Mouse (Mus musculus) heart, embryonic 16.5 days (tissue): ENCODE measurements around the gene Traf3ip2. TPM values are rescaled to one million over a fixed set of nuclear protein-coding genes. Genes with fewer than 3 reads are reported as not detected.
A peak's percentile ranks its signal among the peaks of the same experiment; 100 is the strongest.

ENCODE experiments used
- ATAC-seq: fragments of 200-750 bp; cut with Nextera tagmentation; replicated peaks from 2 replicates; pipeline ENCODE4 v1.8.0; 2017; ENCODE audit warnings: moderate number of reproducible peaks; ENCODE audit not compliant: insufficient read depth, low FRiP score; ENCODE audit errors: extremely low read depth
- H3K27ac ChIP-seq: fragments of 300-500 bp; sonication (generic); 2 replicates; pipeline ENCODE4 v1.5.1; 2014; ENCODE audit warnings: mild to moderate bottlenecking, low read length, control low read depth, moderate library complexity
- H3K27me3 ChIP-seq: fragments of 300-500 bp; sonication (generic); 2 replicates; pipeline ENCODE4 v1.6.1; 2014; ENCODE audit warnings: low read length, mixed read lengths; ENCODE audit not compliant: control insufficient read depth, insufficient read depth
- H3K36me3 ChIP-seq: fragments of 300-500 bp; sonication (generic); 2 replicates; pipeline ENCODE4 v1.6.1; 2014; ENCODE audit not compliant: control insufficient read depth, insufficient read depth
- H3K4me1 ChIP-seq: fragments of 300-500 bp; sonication (generic); 2 replicates; pipeline ENCODE4 v1.6.1; 2014; ENCODE audit warnings: low read length, mixed read lengths; ENCODE audit not compliant: control insufficient read depth, insufficient read depth
- H3K4me2 ChIP-seq: fragments of 300-500 bp; sonication (generic); 2 replicates; pipeline ENCODE4 v1.6.1; 2014; ENCODE audit warnings: low read depth, mild to moderate bottlenecking, control low read depth, low read length
- H3K4me3 ChIP-seq: fragments of 300-500 bp; sonication (generic); 2 replicates; pipeline ENCODE4 v1.5.1; 2014; ENCODE audit warnings: mild to moderate bottlenecking, control low read depth, low read length
- H3K9ac ChIP-seq: fragments of 300-500 bp; sonication (generic); 2 replicates; pipeline ENCODE4 v1.6.1; 2014; ENCODE audit warnings: low read length, control low read depth
- H3K9me3 ChIP-seq: fragments of 300-500 bp; sonication (generic); replicated peaks from 2 replicates; pipeline ENCODE4 v1.6.1; 2016; ENCODE audit warnings: low read length; ENCODE audit not compliant: control insufficient read depth
- WGBS: fragments of 180-500 bp; shearing (Covaris S2); extraction: QIAGEN DNeasy Blood & Tissue Kit; methylation state at CpG from one replicate; pipeline ENCODE4 v1.1.7; 2014; 5-methylcytosine and 5-hydroxymethylcytosine counted together
- polyA plus RNA-seq: library from polyadenylated mRNA; unstranded; fragments of >200 nt; fragmentation: Nextera tagmentation; extraction: Ambion mirVana; gene quantifications from 2 replicates; pipeline ENCODE4 v1.2.1, GENCODE M21; 2015

Gene Traf3ip2
- polyA plus RNA-seq, 1 experiment from 2014 or later = 10.7 TPM

DNA sequence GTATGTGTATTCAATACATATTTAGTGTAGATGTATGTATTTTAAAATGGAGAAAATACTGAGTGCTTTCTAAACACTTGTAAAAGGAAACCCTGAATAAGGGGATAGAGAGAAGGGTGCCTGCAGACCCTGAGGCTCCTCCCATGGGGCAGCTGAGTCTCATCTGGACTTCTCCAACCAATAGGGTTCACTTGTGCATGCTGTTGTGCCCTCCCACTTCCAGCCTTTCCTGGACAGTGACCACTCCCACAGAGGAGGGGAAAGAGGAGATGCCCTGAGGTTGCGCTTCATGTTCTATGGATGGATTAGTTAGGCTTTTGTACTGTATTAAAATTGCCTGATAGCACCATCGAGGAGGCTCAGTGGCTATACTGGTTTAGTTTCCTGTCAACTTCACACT, 30.3 kb upstream of the Traf3ip2 start:
- no peak for ATAC-seq
- WGBS = 77% methylated on average over 2 of the region's 2 CpGs

DNA sequence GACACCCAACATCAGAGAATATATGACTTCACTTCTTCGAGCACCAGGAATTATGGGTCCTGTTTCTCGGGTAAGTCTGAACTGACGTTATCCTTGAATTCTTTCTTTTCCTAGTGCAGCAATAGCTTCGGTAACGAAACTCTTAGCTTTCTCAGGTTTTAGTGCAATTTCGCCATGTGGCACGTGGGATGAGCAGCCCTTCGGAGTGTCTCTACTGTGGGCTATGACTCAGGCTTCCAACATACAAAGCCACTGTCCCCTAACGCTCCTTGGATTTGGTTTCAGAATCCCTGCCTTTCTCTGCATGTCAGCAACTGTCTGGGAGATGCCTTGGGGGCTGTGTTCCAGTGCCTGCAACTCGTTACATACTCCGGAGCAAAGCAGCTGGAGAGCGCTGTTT, 29.0 kb upstream of the Traf3ip2 start:
- H3K4me2 ChIP-seq = no peak overlapping the region
- H3K4me3 ChIP-seq = no peak overlapping the region
- H3K27ac ChIP-seq = no peak overlapping the region
- no peaks in the 10 kb centered on the region for H3K9me3 ChIP-seq
- peaks cover 10% of the 10 kb centered on the region for H3K4me1 ChIP-seq
- H3K9ac ChIP-seq = no peak overlapping the region
- 88% methylated on average over 12 of the region's 12 CpGs for WGBS
- H3K27me3 ChIP-seq = no peaks in the 10 kb centered on the region
- no peak for ATAC-seq
- H3K36me3 ChIP-seq = no peaks in the 10 kb centered on the region

More for the DNA sequence above, 30.3 kb upstream of the Traf3ip2 start:
- H3K36me3 ChIP-seq = no peaks in the 10 kb centered on the region
- H3K4me1 ChIP-seq = peaks cover 7% of the 10 kb centered on the region
- H3K4me3 ChIP-seq = no peak overlapping the region
- no peak overlapping the region for H3K27ac ChIP-seq
- no peaks in the 10 kb centered on the region for H3K27me3 ChIP-seq
- H3K9ac ChIP-seq = no peak overlapping the region
- H3K9me3 ChIP-seq = no peaks in the 10 kb centered on the region
- H3K4me2 ChIP-seq = no peak overlapping the region

DNA sequence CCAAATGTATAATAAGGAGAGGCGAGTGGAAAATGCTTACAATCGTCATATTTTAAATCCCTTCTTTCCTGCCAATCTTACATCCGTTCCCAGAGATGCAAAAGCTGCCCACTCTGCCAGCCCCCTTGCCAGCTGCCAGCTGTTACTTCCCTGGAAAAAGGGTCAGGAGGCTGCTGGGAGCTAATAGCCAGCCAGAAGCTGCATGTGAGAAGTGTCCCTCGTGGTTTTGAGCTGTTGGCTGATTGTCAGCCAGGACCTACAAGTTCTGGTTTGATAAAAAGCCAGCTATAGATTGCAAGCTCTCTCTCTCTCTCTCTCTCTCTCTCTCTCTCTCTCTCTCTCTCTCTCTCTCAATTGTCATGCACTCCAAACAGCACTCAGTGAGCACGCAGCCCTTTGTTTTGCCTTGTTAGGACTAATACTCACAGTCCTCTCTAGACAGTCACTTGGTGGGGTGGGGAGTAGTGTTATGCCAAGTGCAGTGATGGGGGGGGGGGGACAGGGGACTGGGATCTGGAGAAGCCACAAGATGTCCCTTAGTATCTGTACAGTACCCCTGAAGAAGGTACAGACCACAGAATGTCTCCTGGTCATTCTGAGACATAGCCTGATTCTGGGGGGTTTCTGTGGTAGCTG, 25.3 kb upstream of the Traf3ip2 start:
- 36% methylated on average over 5 of the region's 5 CpGs for WGBS
- ATAC-seq = peak; percentile 67; the same call in 1 of the 2 replicates
- H3K9me3 ChIP-seq = no peaks in the 10 kb centered on the region
- no peak overlapping the region for H3K27ac ChIP-seq
- no peak overlapping the region for H3K4me3 ChIP-seq
- peaks cover 10% of the 10 kb centered on the region for H3K4me1 ChIP-seq
- H3K27me3 ChIP-seq = no peaks in the 10 kb centered on the region
- no peak overlapping the region for H3K4me2 ChIP-seq
- no peaks in the 10 kb centered on the region for H3K36me3 ChIP-seq
- peak overlapping the region; percentile 41; the same call in 1 of the 2 replicates for H3K9ac ChIP-seq

DNA sequence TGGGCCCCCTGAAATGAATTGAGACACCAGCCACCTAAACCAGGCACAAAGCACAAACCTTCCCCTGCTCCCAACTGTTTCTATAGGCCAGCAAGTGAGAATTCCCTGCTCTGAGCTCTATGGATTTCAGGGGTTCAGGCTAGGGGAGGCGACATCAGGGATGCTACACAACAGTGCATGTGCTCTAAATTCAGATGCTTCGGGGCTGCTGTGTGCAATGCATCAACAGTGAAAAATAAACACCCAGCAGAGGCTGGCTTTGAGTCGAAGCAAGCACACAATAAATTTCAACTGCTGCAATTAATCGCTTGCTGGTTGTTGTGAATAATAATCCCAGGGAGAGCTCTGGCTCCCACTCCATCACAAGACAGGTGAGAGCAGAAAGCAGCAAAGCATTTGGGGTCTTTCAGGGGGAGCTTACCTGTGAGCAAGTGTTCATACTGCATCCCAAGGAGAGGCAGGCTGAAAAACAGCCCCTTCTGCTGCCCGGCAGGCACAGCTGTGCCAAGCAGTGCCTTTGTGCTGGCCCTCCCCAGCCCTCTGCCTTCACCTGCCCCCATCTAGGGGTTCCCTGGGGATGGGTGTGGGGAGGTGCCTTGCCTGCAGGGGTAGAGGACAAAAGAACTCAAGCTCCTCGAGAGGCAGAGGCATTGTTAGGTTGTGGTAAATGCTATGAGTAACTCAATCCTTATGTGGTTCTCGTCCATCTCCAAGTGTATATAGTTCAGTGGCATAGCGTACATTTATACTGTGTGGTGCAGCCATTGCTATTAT, 24.6 kb upstream of the Traf3ip2 start:
- Histone ChIP-seq H3K27ac (no peak overlapping the region), H3K27me3 (no peaks in the 10 kb centered on the region), H3K4me3 (no peak overlapping the region), H3K4me1 (peaks cover 10% of the 10 kb centered on the region), H3K9ac (peak overlapping the region; percentile 41; the same call in 1 of the 2 replicates), H3K36me3 (no peaks in the 10 kb centered on the region), H3K9me3 (peaks cover 3% of the 10 kb centered on the region; the same call in 1 of the 2 replicates), H3K4me2 (no peak overlapping the region)
- 79% methylated on average over 8 of the region's 8 CpGs for WGBS
- no peak for ATAC-seq

GRCm38 (mm10) chr10:39589765-39590546, 22.8 kb upstream of the Traf3ip2 start:
- Histone ChIP-seq H3K9me3 (peaks cover 12% of the 10 kb centered on the region), H3K4me1 (peaks cover 10% of the 10 kb centered on the region), H3K27ac (no peak overlapping the region), H3K9ac (no peak overlapping the region), H3K27me3 (no peaks in the 10 kb centered on the region), H3K4me3 (no peak overlapping the region), H3K36me3 (0 out of 2 replicates have a peak, but pooled peaks cover 3% of the 10 kb centered on the region), H3K4me2 (no peak overlapping the region)
- no peak for ATAC-seq
- WGBS = 74% methylated on average over 19 of the region's 19 CpGs

DNA sequence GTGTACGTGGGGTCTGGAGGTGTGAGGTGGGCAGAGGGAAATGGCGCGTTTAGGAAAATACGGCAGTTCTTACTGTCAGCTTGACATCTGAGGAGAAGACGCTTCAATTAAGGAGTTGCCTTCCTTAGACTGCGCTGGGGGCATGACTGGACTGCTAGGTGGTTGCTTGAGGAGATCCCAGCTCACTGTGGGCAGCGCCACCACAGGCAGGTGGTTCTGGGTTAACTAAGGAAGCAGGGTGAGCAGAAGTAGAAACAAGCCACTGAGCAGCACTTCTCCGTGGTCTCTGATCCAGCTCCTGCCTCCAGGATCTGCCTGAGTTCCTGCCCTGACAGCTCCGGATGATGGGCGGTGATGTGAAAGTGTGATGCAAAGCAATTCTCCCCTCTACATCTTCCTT, 22.1 kb upstream of the Traf3ip2 start:
- WGBS = 80% methylated on average over 10 of the region's 10 CpGs
- H3K4me2 ChIP-seq = no peak overlapping the region
- no peak for ATAC-seq

DNA sequence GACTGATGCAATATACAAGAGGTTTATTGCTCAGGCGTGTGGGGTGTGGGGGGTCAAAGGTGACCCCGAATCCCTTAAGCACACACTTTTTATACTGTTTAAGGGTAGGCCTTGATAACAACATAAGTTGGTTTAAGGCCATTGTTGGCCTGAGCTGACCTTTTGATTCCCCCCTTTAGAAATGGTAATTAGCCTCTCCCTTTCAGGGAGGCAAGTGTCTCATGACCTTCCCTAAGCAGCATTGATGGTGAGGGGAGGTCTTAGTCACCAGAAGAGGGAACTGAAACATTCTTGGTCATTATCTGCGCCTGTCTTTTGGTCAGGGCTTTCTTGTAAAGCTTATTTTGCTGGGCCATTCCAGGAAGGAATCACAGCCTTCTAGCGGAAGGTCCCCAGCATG, 20.2 kb upstream of the Traf3ip2 start:
- Histone ChIP-seq H3K4me2 (no peak overlapping the region), H3K4me1 (peaks cover 10% of the 10 kb centered on the region), H3K27ac (no peak overlapping the region), H3K27me3 (no peaks in the 10 kb centered on the region), H3K9ac (no peak overlapping the region), H3K9me3 (peaks cover 12% of the 10 kb centered on the region), H3K36me3 (0 out of 2 replicates have a peak, but pooled peaks cover 3% of the 10 kb centered on the region), H3K4me3 (no peak overlapping the region)
- no peak for ATAC-seq
- WGBS = 86% methylated on average over 4 of the region's 4 CpGs

More for the DNA sequence above, 22.1 kb upstream of the Traf3ip2 start:
- Histone ChIP-seq H3K4me3 (no peak overlapping the region), H3K4me1 (peaks cover 12% of the 10 kb centered on the region), H3K36me3 (0 out of 2 replicates have a peak, but pooled peaks cover 3% of the 10 kb centered on the region), H3K9ac (no peak overlapping the region), H3K9me3 (peaks cover 12% of the 10 kb centered on the region), H3K27me3 (no peaks in the 10 kb centered on the region), H3K27ac (no peak overlapping the region)

DNA sequence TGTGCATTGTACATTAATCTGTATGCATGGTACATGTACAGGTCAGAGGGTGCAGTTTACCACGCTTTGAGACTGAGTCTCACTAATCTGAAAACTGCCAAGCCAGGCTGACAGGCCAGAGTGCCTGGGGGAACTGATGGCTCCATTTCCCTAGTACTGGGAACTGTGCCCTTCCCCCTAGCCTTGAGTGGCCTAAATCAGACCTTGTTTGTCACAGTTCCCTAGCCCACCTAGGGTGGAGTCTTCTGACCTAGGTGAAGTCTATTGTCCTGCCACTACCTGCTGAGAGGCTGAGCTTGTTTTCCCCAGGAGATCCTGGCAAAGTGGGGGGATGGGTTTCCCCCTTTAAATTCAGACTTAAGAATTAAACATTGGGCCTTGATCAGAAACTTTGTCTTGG, 18.0 kb upstream of the Traf3ip2 start:
- H3K4me2 ChIP-seq = no peak overlapping the region
- peaks cover 9% of the 10 kb centered on the region; the same call in 1 of the 2 replicates for H3K4me1 ChIP-seq
- 61% methylated on average over 1 of the region's 1 CpGs for WGBS
- H3K27me3 ChIP-seq = no peaks in the 10 kb centered on the region
- H3K9me3 ChIP-seq = peaks cover 12% of the 10 kb centered on the region
- ATAC-seq = no peak
- 0 out of 2 replicates have a peak, but pooled peaks cover 3% of the 10 kb centered on the region for H3K36me3 ChIP-seq
- no peak overlapping the region for H3K4me3 ChIP-seq
- no peak overlapping the region for H3K27ac ChIP-seq
- no peak overlapping the region for H3K9ac ChIP-seq
